Mouse (Mus musculus): ENCODE data around the gene Catsperd. TPM values are rescaled to one million over a fixed set of nuclear protein-coding genes. Genes with fewer than 3 reads are reported as not detected.

The Catsperd gene
- polyA plus RNA-seq, 1 experiment = 3.7 TPM

DNA sequence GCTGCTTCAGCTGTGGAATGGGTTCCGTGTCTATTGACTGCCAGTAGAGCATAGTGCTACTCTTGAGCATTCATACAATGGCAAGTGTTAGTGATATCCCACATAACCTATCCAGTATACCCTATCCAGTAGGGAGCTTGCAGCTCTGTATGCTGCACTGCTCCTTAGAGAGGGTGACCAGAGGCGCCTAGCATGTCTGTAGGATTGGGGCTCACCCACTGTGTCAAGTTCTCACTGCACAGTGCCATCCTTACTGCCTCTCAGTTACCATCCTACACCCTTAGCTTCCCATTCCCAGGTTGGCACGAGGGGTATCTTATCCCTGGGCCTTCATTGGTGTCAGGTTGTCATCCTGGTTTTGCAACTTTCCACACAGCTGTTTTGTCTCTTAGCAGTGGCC, 23.5 kb upstream of the Catsperd start:
- no peaks in the 10 kb centered on the region for H3K9me3 ChIP-seq (replicated peaks; ENCODE audit: control insufficient read depth, insufficient read depth, low read length, poor library complexity, severe bottlenecking)
- H3K9ac ChIP-seq (ENCODE audit: low read depth, poor library complexity, severe bottlenecking) = no peak overlapping the region
- H3K4me1 ChIP-seq (ENCODE audit: control insufficient read depth, insufficient read depth, low read length) = no peaks in the 10 kb centered on the region
- no peak overlapping the region for H3K4me3 ChIP-seq (ENCODE audit: low read depth, low read length)
- no peaks in the 10 kb centered on the region for H3K27me3 ChIP-seq (ENCODE audit: control insufficient read depth, insufficient read depth, low read length, poor library complexity, severe bottlenecking)
- no peak overlapping the region for H3K27ac ChIP-seq (ENCODE audit: insufficient read depth, low read length)
- TF ChIP-seq EP300 (IDR thresholded peaks at IDR 0.05; ENCODE audit: insufficient read depth, low read depth, low read length) (no peak), POLR2A (IDR thresholded peaks at IDR 0.05; ENCODE audit: insufficient read depth, low read length) (no peak), CTCF (IDR thresholded peaks at IDR 0.05; ENCODE audit: low read depth, low read length) (no peak)
- H3K36me3 ChIP-seq (ENCODE audit: control insufficient read depth, insufficient read depth, low read length, poor library complexity, severe bottlenecking) = peaks cover 62% of the 10 kb centered on the region

DNA sequence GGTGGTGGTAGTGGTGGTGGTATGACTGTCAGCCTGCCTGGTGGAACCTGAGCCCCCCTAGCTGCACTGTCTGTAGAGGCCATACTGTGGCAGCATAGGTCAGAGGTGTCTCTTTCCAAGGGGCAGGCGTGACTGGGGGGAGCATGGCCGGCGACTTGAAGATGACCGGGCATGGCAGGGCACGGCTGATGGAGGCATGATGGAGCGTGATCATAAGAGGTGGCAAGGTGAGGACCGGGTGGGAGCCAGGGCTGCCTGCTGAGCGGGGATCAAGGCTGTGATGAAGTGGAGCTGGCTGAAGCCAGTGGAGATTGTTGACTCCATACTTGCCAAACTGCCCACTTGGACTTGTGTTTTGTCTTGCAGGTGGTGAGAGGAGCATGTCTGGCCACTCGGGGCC, 22.5 kb upstream of the Catsperd start:
- H3K9me3 ChIP-seq (replicated peaks; ENCODE audit: control insufficient read depth, insufficient read depth, low read length, poor library complexity, severe bottlenecking) = no peaks in the 10 kb centered on the region
- H3K4me3 ChIP-seq (ENCODE audit: low read depth, low read length) = no peak overlapping the region
- no peaks in the 10 kb centered on the region for H3K27me3 ChIP-seq (ENCODE audit: control insufficient read depth, insufficient read depth, low read length, poor library complexity, severe bottlenecking)
- no peaks in the 10 kb centered on the region for H3K4me1 ChIP-seq (ENCODE audit: control insufficient read depth, insufficient read depth, low read length)
- TF ChIP-seq EP300 (IDR thresholded peaks at IDR 0.05; ENCODE audit: insufficient read depth, low read depth, low read length) (no peak), POLR2A (IDR thresholded peaks at IDR 0.05; ENCODE audit: insufficient read depth, low read length) (no peak), CTCF (IDR thresholded peaks at IDR 0.05; ENCODE audit: low read depth, low read length) (no peak)
- H3K9ac ChIP-seq (ENCODE audit: low read depth, poor library complexity, severe bottlenecking) = no peak overlapping the region
- no peak overlapping the region for H3K27ac ChIP-seq (ENCODE audit: insufficient read depth, low read length)
- H3K36me3 ChIP-seq (ENCODE audit: control insufficient read depth, insufficient read depth, low read length, poor library complexity, severe bottlenecking) = peaks cover 52% of the 10 kb centered on the region

DNA sequence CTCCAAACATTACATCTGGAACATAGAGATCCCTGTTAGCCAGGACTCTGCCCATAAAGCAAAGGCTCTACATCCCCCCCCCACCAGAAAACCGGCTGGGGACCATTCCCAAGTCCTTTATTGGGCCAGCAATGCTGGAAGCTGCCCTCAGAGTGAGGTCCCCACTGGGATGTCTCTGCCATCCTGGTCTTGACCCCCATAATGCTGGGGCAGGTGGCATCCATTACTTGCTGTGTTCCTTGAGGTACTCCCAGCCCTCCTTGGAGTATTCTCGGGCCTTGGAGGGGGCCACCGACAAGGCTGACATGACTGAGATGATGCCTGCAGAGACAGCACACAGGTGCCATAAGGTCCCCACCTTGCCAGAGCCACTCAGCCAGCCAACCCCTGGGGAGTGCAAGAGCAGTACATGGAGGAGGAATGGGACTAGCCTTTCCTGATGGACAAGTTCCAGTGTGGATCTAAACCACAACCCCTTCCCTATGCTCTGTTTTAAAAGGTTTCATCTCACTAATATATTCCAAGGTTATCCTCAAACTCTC, 20.4 kb upstream of the Catsperd start:
- Histone ChIP-seq H3K27me3 (ENCODE audit: control insufficient read depth, insufficient read depth, low read length, poor library complexity, severe bottlenecking) (no peaks in the 10 kb centered on the region), H3K9me3 (replicated peaks; ENCODE audit: control insufficient read depth, insufficient read depth, low read length, poor library complexity, severe bottlenecking) (no peaks in the 10 kb centered on the region), H3K36me3 (ENCODE audit: control insufficient read depth, insufficient read depth, low read length, poor library complexity, severe bottlenecking) (peaks cover 39% of the 10 kb centered on the region), H3K4me3 (ENCODE audit: low read depth, low read length) (no peak overlapping the region), H3K4me1 (ENCODE audit: control insufficient read depth, insufficient read depth, low read length) (peaks cover 2% of the 10 kb centered on the region), H3K27ac (ENCODE audit: insufficient read depth, low read length) (no peak overlapping the region), H3K9ac (ENCODE audit: low read depth, poor library complexity, severe bottlenecking) (no peak overlapping the region)
- TF ChIP-seq EP300 (IDR thresholded peaks at IDR 0.05; ENCODE audit: insufficient read depth, low read depth, low read length) (no peak), CTCF (IDR thresholded peaks at IDR 0.05; ENCODE audit: low read depth, low read length) (no peak)

DNA sequence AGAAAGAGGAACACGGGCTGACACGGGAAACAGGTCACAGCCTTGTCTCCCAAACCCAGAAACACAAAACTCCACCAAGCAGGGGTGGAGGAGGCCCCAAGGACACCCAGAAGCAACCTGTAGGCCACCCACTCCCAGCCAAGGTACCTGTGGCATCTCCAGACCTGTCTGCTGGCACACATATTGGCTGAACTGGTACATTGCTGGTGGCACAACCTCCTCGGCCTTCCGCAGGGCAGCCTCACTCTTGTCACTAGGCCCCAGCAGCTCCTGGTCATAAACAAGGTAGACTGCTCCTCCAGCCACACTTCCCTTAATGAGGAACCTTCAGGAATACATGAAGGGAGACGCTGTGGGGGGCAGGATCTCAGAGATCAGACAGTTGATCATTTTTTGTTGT, 19.2 kb upstream of the Catsperd start:
- Histone ChIP-seq H3K9me3 (replicated peaks; ENCODE audit: control insufficient read depth, insufficient read depth, low read length, poor library complexity, severe bottlenecking) (no peaks in the 10 kb centered on the region), H3K4me3 (ENCODE audit: low read depth, low read length) (peak overlapping the region; percentile 97), H3K27me3 (ENCODE audit: control insufficient read depth, insufficient read depth, low read length, poor library complexity, severe bottlenecking) (no peaks in the 10 kb centered on the region), H3K27ac (ENCODE audit: insufficient read depth, low read length) (no peak overlapping the region), H3K4me1 (ENCODE audit: control insufficient read depth, insufficient read depth, low read length) (peaks cover 2% of the 10 kb centered on the region), H3K9ac (ENCODE audit: low read depth, poor library complexity, severe bottlenecking) (peak overlapping the region; percentile 81), H3K36me3 (ENCODE audit: control insufficient read depth, insufficient read depth, low read length, poor library complexity, severe bottlenecking) (peaks cover 29% of the 10 kb centered on the region)
- no peak for TF ChIP-seq POLR2A (IDR thresholded peaks at IDR 0.05; ENCODE audit: insufficient read depth, low read length)
- no peak for TF ChIP-seq CTCF (IDR thresholded peaks at IDR 0.05; ENCODE audit: low read depth, low read length)
- TF ChIP-seq EP300 (IDR thresholded peaks at IDR 0.05; ENCODE audit: insufficient read depth, low read depth, low read length) = no peak

DNA sequence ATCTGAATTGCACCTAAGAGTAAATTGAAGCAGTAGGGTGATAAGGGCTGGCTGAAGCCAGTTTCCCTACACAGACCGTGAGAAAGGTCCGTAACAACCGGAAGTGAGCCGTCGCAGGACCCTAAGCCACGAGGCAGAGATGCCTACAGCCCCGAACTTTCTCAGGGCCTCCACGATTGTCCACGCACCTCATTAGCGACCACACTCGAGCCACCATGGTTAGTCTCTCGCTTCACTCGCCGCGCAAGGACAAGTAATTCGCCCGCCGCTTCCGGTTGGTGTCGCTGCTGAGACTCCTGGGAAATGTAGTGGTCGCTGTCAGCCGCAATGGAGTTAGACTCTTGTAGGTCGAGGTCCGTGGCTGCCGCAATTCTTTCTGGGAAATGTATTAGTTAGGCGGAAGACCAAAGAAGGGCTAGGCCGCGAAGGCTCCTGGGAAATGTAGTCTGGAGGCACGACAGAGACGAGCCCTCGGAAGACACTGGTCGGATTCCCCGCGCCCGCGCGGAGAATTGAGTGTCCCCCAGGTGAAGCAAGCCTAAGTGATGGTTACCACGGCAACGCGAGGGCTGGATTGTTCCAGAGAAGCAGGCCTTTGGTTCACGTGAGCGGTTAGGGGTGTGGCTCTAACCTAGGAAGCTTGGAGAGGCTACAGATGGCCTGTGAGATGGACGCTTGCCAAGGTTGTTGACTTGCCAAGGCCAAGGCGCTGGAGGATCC, 18.3 kb upstream of the Catsperd start, which contains the start of gene 2410015M20Rik:
TSS of gene 2410015M20Rik (minus strand) at position 320 of the 720 bp plus-strand sequence.
- H3K27ac ChIP-seq (ENCODE audit: insufficient read depth, low read length) = peak within 1 kb of the TSS; percentile 20
- peaks cover 31% of the 10 kb centered on the region for H3K36me3 ChIP-seq (ENCODE audit: control insufficient read depth, insufficient read depth, low read length, poor library complexity, severe bottlenecking)
- TF ChIP-seq POLR2A (IDR thresholded peaks at IDR 0.05; ENCODE audit: insufficient read depth, low read length) = no peak
- no peak for TF ChIP-seq EP300 (IDR thresholded peaks at IDR 0.05; ENCODE audit: insufficient read depth, low read depth, low read length)
- peak; percentile 2 for TF ChIP-seq CTCF (IDR thresholded peaks at IDR 0.05; ENCODE audit: low read depth, low read length)
- no peaks in the 10 kb centered on the region for H3K9me3 ChIP-seq (replicated peaks; ENCODE audit: control insufficient read depth, insufficient read depth, low read length, poor library complexity, severe bottlenecking)
- H3K27me3 ChIP-seq (ENCODE audit: control insufficient read depth, insufficient read depth, low read length, poor library complexity, severe bottlenecking) = no peaks in the 10 kb centered on the region
- peak within 1 kb of the TSS; percentile 97 for H3K4me3 ChIP-seq (ENCODE audit: low read depth, low read length)
- peak within 1 kb of the TSS; percentile 81 for H3K9ac ChIP-seq (ENCODE audit: low read depth, poor library complexity, severe bottlenecking)
- H3K4me1 ChIP-seq (ENCODE audit: control insufficient read depth, insufficient read depth, low read length) = peaks cover 2% of the 10 kb centered on the region

DNA sequence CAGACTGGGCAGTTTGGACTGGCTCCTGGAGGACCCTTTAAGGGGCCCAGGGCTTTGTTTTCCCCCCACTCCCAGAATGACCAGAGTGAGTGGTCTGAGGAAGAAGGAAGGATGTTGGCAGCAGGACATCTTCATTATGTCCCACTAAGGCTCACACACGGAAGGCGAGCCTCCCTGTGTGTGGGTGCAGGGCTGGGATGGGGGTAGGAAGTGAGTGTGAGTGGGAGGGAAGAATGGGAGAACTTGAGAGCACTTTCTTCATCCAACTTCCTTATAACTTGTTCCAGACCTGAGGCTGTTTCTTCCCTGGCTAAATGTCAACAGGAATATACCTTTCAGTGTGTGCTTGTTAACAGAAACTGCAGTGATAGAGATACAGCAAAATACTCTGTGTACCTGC, 16.6 kb upstream of the Catsperd start:
- Histone ChIP-seq H3K4me1 (ENCODE audit: control insufficient read depth, insufficient read depth, low read length) (peaks cover 2% of the 10 kb centered on the region), H3K27me3 (ENCODE audit: control insufficient read depth, insufficient read depth, low read length, poor library complexity, severe bottlenecking) (no peaks in the 10 kb centered on the region), H3K9ac (ENCODE audit: low read depth, poor library complexity, severe bottlenecking) (no peak overlapping the region), H3K9me3 (replicated peaks; ENCODE audit: control insufficient read depth, insufficient read depth, low read length, poor library complexity, severe bottlenecking) (no peaks in the 10 kb centered on the region), H3K36me3 (ENCODE audit: control insufficient read depth, insufficient read depth, low read length, poor library complexity, severe bottlenecking) (peaks cover 25% of the 10 kb centered on the region), H3K4me3 (ENCODE audit: low read depth, low read length) (no peak overlapping the region), H3K27ac (ENCODE audit: insufficient read depth, low read length) (peak overlapping the region; percentile 46; the same call in 1 of the 2 replicates)
- TF ChIP-seq EP300 (IDR thresholded peaks at IDR 0.05; ENCODE audit: insufficient read depth, low read depth, low read length) (no peak), POLR2A (IDR thresholded peaks at IDR 0.05; ENCODE audit: insufficient read depth, low read length) (no peak), CTCF (IDR thresholded peaks at IDR 0.05; ENCODE audit: low read depth, low read length) (no peak)
